Mouse (Mus musculus): ENCODE measurements at regions not wholly inside any gene's neighbourhood (a gene's known extent, or its start where the extent isn't known, plus 50 kb on each side); places are given as distances from the start of the nearest gene placed in this dataset.
"Not testable (repeated sequence)": the region's sequence is repeated elsewhere in the genome, so short reads cannot be mapped to it uniquely, and the experiment has no call there.

- no peak for DNase-seq
Measured at GRCm38 (mm10) chr12:25605396-25605795, 508.5 kb upstream of the Id2 start.

DNA sequence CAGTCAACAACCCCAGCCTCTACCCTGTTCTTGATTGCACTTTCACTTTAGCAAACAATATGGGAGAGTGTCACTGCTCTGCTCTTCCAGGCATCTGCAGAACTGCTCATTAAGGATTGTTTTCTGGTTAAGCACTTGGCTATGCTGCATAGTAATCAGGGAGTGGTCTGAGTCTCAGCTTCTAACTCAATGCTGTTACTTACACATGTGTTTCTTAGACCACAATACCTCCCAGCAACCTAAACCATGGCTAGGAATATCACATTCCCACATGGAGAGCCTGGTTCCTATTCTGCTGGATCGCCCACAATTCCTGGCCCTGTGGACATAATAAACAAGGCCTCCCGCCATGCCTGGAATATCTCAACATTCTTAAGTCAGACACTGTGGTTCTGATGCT, 493.3 kb upstream of the Id2 start:
- DNase-seq = no peak

- no peak for DNase-seq
Measured at GRCm38 (mm10) chr12:25585746-25586145, 488.8 kb upstream of the Id2 start.

DNA sequence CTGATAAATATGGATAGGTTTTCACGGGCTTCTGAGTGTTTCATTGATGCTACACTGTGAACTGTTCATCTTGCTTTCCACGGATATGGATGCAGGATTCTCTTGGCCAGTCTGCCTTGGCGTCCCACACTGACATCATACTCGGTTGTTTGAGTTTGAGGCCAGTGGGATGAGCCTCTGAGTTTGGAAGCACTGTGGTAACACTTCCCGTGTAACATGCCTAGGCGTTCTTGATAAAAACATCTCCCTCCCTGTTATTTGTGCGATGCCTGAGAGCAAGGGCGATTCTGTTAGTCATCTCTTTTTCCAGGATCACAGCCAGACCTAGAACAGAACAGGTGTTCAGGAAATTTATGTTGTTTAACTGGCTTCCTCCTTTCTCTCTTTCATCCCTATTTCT, 482.5 kb upstream of the Id2 start:
- DNase-seq = no peak

DNA sequence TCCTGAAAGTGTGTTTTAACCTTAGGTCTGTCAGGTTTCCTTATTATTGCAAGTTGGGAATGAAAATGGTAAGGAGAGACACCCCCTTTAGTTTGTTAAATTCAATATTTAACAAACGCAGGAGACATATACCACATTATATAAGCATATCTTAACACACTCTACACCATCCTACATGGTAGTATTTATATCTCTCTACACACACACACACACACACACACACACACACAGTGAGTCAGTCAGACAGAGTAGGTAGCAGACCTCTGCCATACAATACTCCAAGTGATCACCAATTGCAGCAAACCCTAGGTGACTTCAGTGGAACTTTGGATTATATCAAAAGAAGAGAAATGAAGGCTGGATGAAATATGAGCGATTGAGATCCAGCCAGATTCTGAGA, 468.2 kb upstream of the Id2 start:
- DNase-seq = no peak

GRCm38 (mm10) chr12:25559601-25560000, 462.7 kb upstream of the Id2 start:
- DNase-seq = no peak

- no peak for DNase-seq
Measured at GRCm38 (mm10) chr12:25553656-25554055, 456.7 kb upstream of the Id2 start.

GRCm38 (mm10) chr12:25549735-25550134, 452.8 kb upstream of the Id2 start:
- DNase-seq = no peak

DNA sequence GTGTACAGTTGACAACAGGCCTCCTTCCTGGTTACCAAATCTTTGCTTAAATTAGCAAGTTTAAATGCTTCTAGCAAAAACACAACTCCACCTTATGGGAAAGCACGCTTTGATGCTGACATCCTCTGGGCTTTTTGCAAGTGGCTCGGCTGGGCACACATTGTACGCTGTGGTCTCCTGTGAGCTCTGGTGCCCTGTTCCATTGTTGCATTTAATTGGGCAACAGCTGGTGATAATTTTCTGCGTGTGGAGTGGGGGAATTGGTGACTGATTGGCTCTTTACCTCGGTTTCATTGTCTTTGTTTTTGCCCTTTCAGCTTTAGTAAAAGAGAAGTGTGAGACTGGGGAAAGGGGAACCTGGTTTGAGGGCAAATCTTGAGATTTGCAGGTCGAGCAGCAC, 447.3 kb upstream of the Id2 start:
- DNase-seq = no peak

- no peak for DNase-seq
Measured at GRCm38 (mm10) chr12:25534620-25534950, 437.6 kb upstream of the Id2 start.

DNA sequence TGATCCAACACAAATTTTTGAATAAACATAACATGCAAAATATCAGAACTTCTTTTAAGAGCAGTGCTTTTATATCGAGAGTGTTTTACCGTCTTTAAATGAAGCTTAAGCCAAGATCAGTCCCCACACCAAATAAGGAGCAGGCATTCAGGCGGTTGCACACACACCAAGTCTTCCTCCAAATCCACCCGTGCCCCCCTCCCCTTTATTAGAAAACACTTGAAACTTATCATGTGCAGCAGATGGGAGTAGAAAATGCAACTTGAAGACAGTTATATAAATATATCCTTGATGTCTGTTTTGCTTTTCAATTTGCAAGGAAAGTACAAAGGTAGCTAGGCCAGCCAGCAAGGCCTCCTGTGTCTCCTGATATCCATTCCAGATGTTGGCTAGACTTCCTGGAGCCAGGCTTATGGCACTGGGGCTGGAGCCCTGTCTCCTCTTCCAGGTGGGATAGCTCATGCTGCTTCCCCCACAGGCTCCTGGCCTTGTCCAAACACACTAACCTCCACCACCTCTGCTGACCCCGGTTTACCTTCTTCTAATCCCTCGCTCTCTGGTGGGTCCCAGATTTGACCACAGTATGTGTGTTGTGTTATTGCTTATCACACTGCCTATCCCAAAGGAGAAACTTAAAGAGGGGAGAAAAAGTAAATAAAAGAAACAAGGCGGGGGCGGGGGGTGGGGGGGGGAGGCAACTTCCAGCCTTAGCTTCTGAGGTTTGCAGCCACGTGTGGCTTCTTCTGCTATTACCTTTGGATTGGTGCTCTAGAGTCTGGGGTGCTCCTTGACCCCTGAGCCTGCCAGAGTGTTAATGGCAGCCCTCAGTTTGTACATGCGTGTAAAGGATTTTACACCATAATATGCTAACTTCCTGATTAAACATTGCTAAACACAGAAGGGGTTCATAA, 437.0 kb upstream of the Id2 start:
- no peak for DNase-seq

DNA sequence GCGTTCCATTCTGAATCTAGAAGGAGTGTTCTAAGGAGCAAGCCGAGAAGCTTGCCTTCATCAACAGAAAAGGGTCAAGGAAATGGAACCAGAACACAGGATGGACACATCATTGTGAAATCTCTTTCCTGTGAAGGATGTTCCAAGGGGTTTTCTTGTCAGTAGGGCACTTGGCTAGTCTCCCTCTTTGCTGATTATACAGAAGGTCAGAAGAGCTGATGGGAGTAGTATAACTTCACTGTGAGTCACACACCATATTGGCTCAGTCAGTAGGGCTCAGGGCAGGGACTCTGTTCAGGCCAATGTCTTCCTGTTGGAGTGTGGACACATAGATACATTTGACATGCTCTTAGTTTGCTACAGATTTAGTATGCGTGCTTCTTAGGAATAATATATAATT, 433.5 kb upstream of the Id2 start:
- peak; percentile 64 for DNase-seq

- no peak for DNase-seq
Measured at GRCm38 (mm10) chr12:25529537-25529936, 432.6 kb upstream of the Id2 start.

DNA sequence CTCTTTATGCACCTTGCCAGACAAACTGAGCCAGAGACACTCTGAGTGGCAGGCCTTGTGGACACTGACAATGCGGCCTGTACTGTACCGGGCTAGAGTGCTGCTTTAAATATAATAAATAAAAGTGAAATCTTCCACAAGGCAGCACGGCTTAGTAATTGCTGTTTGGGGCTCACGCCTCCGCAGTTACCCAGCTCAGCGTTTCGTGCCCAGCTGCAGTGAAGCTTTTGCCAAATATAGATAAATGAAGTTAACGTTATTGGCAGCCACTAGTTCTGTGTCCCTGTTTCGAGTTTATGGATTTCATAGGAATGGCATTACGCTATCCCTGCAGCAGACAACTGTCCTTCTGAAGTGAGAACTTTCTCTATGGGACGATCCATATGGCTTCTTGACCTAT, 429.7 kb upstream of the Id2 start:
- no peak for DNase-seq

- DNase-seq = no peak
Measured at GRCm38 (mm10) chr12:25516738-25517137, 419.8 kb upstream of the Id2 start.

DNA sequence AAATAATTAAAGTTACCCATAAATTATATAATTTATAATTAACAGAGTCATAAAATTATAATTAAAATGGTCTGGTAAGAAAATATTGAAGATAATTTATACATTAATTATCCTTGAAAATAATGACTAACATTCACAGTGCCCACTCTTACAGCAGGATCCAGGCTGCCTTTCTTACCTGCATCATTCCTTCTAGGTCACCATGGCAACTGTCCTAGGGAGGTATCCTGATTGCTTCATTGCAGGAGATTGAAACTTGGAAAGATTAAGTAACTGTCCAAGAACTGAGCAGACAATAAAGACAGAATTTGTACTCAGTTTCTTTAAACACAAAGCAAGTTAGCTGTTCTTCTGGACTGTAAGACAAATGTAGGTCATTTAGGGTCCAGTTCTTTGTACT, 416.7 kb upstream of the Id2 start:
- DNase-seq = no peak

GRCm38 (mm10) chr12:25509666-25510065, 412.7 kb upstream of the Id2 start:
- DNase-seq = no peak

- DNase-seq = no peak
Measured at GRCm38 (mm10) chr12:25493233-25493632, 396.3 kb upstream of the Id2 start.

- no peak for DNase-seq
Measured at GRCm38 (mm10) chr12:25492483-25493190, 395.7 kb upstream of the Id2 start.

- DNase-seq = no peak
Measured at GRCm38 (mm10) chr12:25475180-25475758, 378.3 kb upstream of the Id2 start.

GRCm38 (mm10) chr12:25469181-25469580, 372.2 kb upstream of the Id2 start:
- no peak for DNase-seq

- DNase-seq = no peak
Measured at GRCm38 (mm10) chr12:25467789-25468188, 370.8 kb upstream of the Id2 start.

GRCm38 (mm10) chr12:25462690-25463089, 365.8 kb upstream of the Id2 start:
- DNase-seq = not testable (repeated sequence)
